In the genomic region with DNA sequence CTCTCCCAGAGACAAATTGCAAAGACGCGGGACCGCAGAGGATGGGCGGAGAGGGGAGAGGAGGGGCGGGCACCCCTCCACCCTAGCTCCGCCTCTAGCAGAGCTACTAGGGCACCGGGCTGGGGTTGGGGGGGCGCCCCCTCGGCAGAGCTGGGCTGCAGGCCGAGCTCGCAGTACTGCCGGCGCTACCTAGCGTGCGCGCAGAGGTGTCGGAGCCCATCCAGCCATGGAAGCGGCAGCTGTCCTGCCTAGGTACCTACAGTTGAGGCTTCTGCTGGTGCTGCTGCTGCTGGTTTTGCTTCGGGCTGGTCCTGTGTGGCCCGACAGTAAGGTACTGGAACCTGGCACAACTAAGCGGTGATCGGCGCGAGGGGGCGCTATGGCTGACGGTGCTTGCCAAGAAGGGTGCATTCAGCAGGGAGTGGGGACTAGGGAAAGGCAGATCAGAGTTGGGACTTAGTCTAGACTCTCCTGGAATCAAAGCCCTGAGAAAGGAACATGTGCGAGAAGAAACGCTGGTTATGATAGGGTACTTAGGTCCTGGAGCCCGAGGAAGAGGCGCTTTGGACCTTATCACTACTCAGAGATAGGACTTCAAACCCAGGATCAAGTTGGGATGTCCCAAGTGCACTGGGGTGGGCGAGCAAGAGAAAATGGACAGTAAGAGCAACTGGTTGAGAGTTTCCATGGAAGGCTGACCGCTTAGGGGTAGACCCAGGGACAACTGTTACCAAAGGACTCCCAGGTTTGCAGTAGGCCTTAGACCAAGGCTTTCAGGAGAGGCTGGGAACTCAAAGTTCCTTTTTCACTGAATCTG, we compare ENCODE assay signal across 8 mouse cellular contexts. TPM values are rescaled to one million over a fixed set of nuclear protein-coding genes. Genes with fewer than 3 reads are reported as not detected.
DNase-seq lines count a peak whose midpoint lies in the region; ATAC-seq and TF ChIP-seq lines count a peak whose summit lies in the region.

Olfml2a (plus strand) TSS at position 128 of the 817 bp plus-strand sequence.

- ATAC-seq in intestine, embryonic 14.5 days (replicated peaks; ENCODE audit: low FRiP score, low TSS enrichment, low read depth): peak; percentile 74
- ATAC-seq in limb, embryonic 11.5 days (ENCODE audit: insufficient number of reproducible peaks, low FRiP score, low TSS enrichment, low read depth): peak; percentile 76
- peak; percentile 77 for ATAC-seq in midbrain, embryonic 11.5 days (ENCODE audit: low FRiP score)

- no peak for TF ChIP-seq POLR2A in small intestine, adult 2 months (IDR thresholded peaks at IDR 0.05; ENCODE audit: low read depth, low read length)

- no peaks in the 10 kb centered on the region for H3K9me3 ChIP-seq in intestine, embryonic 14.5 days (ENCODE audit: control insufficient read depth, low read length)
- no peaks in the 10 kb centered on the region for H3K9me3 ChIP-seq in limb, embryonic 11.5 days (ENCODE audit: control insufficient read depth, low read length)
- H3K9me3 ChIP-seq in midbrain, embryonic 11.5 days (ENCODE audit: control insufficient read depth, low read length): no peaks in the 10 kb centered on the region

- peak within 1 kb of the TSS; percentile 62 for H3K4me2 ChIP-seq in intestine, embryonic 14.5 days (ENCODE audit: low read length)
- H3K4me2 ChIP-seq in limb, embryonic 11.5 days (ENCODE audit: low read depth, severe bottlenecking): peak within 1 kb of the TSS; percentile 81
- peak within 1 kb of the TSS; percentile 77 for H3K4me2 ChIP-seq in midbrain, embryonic 11.5 days

- no peak within 1 kb of the TSS for H3K27ac ChIP-seq in intestine, embryonic 14.5 days (ENCODE audit: low read depth)
- no peak within 1 kb of the TSS for H3K27ac ChIP-seq in limb, embryonic 11.5 days (replicated peaks; ENCODE audit: low read depth, low read length)
- no peak within 1 kb of the TSS for H3K27ac ChIP-seq in midbrain, embryonic 11.5 days (ENCODE audit: low read depth, low read length)
- H3K27ac ChIP-seq in small intestine, adult 2 months (ENCODE audit: insufficient read depth, low read depth, low read length): no peak within 1 kb of the TSS

- 10% methylated on average over 30 of the region's 32 CpGs for WGBS in intestine, embryonic 14.5 days
- WGBS in limb, embryonic 11.5 days: 9% methylated on average over 32 of the region's 32 CpGs
- 7% methylated on average over 32 of the region's 32 CpGs for WGBS in midbrain, embryonic 11.5 days
- 8% methylated on average over 31 of the region's 32 CpGs for WGBS in small intestine, adult 2 months

- H3K27me3 ChIP-seq in intestine, embryonic 14.5 days (replicated peaks; ENCODE audit: control insufficient read depth, insufficient read depth, low read length): no peaks in the 10 kb centered on the region
- H3K27me3 ChIP-seq in limb, embryonic 11.5 days (ENCODE audit: control insufficient read depth, insufficient read depth, low read length): no peaks in the 10 kb centered on the region
- H3K27me3 ChIP-seq in midbrain, embryonic 11.5 days (ENCODE audit: control insufficient read depth, insufficient read depth, low read length): no peaks in the 10 kb centered on the region
- no peaks in the 10 kb centered on the region for H3K27me3 ChIP-seq in small intestine, adult 2 months (ENCODE audit: control insufficient read depth, insufficient read depth, low read length)

- peak; percentile 80 for DNase-seq in adrenal gland, adult 18-20 months (ENCODE audit: low spot score in 2 of 2)
- DNase-seq in embryo, embryonic 10.5 days (ENCODE audit: low spot score): peak; percentile 80
- peak; percentile 64 for DNase-seq in gastrocnemius, postnatal 25 days
- DNase-seq in intestine, embryonic 14.5 days (ENCODE audit: low spot score): peak; percentile 85
- peak; percentile 84 for DNase-seq in limb, embryonic 11.5 days (ENCODE audit: low spot score)
- DNase-seq in midbrain, embryonic 11.5 days (ENCODE audit: low spot score, missing footprints): peak; percentile 95
- peak; percentile 55 for DNase-seq in yolk sac, embryonic 10.5 days (ENCODE audit: low spot score)

- 0 out of 2 replicates have a peak, but pooled peaks cover 4% of the 10 kb centered on the region for H3K4me1 ChIP-seq in intestine, embryonic 14.5 days (replicated peaks; ENCODE audit: control insufficient read depth, insufficient read depth, low read length)
- peaks cover 17% of the 10 kb centered on the region for H3K4me1 ChIP-seq in limb, embryonic 11.5 days (ENCODE audit: control insufficient read depth, insufficient read depth, low read length)
- H3K4me1 ChIP-seq in midbrain, embryonic 11.5 days (ENCODE audit: control insufficient read depth, insufficient read depth, low read length): peaks cover 13% of the 10 kb centered on the region
- peaks cover 13% of the 10 kb centered on the region for H3K4me1 ChIP-seq in small intestine, adult 2 months (ENCODE audit: control insufficient read depth, insufficient read depth, insufficient read length, low read length)

- H3K9ac ChIP-seq in intestine, embryonic 14.5 days (ENCODE audit: low read length): peak within 1 kb of the TSS; percentile 35
- peak within 1 kb of the TSS; percentile 64 for H3K9ac ChIP-seq in limb, embryonic 11.5 days (ENCODE audit: low read length)
- H3K9ac ChIP-seq in midbrain, embryonic 11.5 days (ENCODE audit: low read length): peak within 1 kb of the TSS; percentile 59; the same call in 1 of the 2 replicates

- H3K4me3 ChIP-seq in intestine, embryonic 14.5 days (ENCODE audit: low read depth, low read length): peak within 1 kb of the TSS; percentile 34
- peak within 1 kb of the TSS; percentile 33 for H3K4me3 ChIP-seq in limb, embryonic 11.5 days (ENCODE audit: low read depth, low read length)
- H3K4me3 ChIP-seq in midbrain, embryonic 11.5 days (ENCODE audit: low read depth, low read length): peak within 1 kb of the TSS; percentile 29
- H3K4me3 ChIP-seq in small intestine, adult 2 months (ENCODE audit: low read depth, low read length): peak within 1 kb of the TSS; percentile 51

- no peaks in the 10 kb centered on the region for H3K36me3 ChIP-seq in intestine, embryonic 14.5 days (ENCODE audit: control insufficient read depth, insufficient read depth, low read length)
- no peaks in the 10 kb centered on the region for H3K36me3 ChIP-seq in limb, embryonic 11.5 days (ENCODE audit: control insufficient read depth, insufficient read depth, low read length)
- no peaks in the 10 kb centered on the region for H3K36me3 ChIP-seq in midbrain, embryonic 11.5 days (ENCODE audit: control insufficient read depth, insufficient read depth, low read length)
- no peaks in the 10 kb centered on the region for H3K36me3 ChIP-seq in small intestine, adult 2 months (ENCODE audit: control insufficient read depth, insufficient read depth, low read length)

- TF ChIP-seq CTCF in small intestine, adult 2 months (IDR thresholded peaks at IDR 0.05; ENCODE audit: extremely low read depth, insufficient read length, insufficient replicate concordance, low read depth, low read length): peak; percentile 59; the same call in 1 of the 2 replicates

RNA-seq across cellular contexts. Expression of gene Olfml2a, which starts in this region (rescaled TPM):
- total RNA-seq in adrenal gland, adult 18-20 months (2021): 10 to 100 TPM in 1 of 2 experiments, 1 to 10 TPM in 1; 6.3 to 12.2 TPM
- 1 to 10 TPM; 6.3 to 7.5 TPM for total RNA-seq in gastrocnemius, postnatal 25 days (2021)
- polyA plus RNA-seq in intestine, embryonic 14.5 days (2014; fragmentation: Nextera tagmentation; extraction: Ambion mirVana): 0.91 and 1.2 TPM in 2 replicates
- polyA plus RNA-seq in limb, embryonic 11.5 days (2014; fragmentation: Nextera tagmentation; extraction: Ambion mirVana): 2.7 and 3.4 TPM in 2 replicates
- polyA plus RNA-seq in midbrain, embryonic 11.5 days (2014; fragmentation: Nextera tagmentation; extraction: Ambion mirVana): 1.9 and 2.2 TPM in 2 replicates
- 0.62 and 1.5 TPM in 2 replicates for polyA plus RNA-seq in small intestine, adult 2 months (2012; rRNA removed)
